Mouse (Mus musculus): ENCODE results near the gene Fbxw16.
"Not testable (repeated sequence)": the region's sequence is repeated elsewhere in the genome, so short reads cannot be mapped to it uniquely, and the experiment has no call there.

Gene Fbxw16

DNA sequence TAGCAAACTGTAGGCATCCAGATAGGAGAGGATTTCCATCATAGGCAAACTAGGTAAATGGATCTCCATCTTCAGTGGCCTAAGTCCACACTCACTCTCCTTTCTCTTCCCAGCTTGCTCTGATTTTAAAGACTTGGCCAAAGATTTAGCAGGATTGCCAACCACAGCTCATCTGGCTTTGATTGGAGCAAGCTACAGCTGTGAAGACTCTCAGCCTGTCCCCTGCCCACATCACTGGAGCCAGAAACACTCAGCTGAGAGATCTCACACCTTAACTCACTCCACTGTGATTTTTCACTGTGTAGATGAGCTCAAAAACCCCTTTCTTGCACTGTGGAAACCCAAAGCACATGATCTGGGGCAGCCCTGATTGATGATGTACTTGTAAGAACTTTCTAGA lies at the start of gene Fbxw16:
Fbxw16 (minus strand) TSS at position 101 of the 400 bp plus-strand sequence.
- no peak for DNase-seq

DNA sequence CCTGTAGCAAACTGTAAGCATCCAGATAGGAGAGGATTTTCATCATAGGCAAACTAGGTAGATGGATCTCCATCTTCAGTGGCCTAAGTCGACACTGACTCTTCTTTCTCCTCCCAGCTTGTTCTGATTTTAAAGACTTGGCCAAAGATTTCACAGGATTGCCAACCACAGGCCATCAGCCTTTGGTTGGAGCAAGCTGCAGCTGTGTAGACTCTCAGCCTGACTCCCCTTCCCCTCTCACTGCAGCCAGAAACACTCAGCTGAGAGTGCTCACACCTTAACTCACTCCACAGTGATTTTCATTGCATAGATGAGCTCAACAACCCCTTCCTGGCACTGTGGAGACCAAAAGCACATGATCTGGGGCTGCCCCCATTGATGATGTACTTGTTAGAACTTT lies 46.8 kb upstream of the Fbxw16 start, which contains the start of gene Fbxw19:
Fbxw19 (minus strand) TSS at position 101 of the 400 bp plus-strand sequence.
- DNase-seq: not testable (repeated sequence)

DNA sequence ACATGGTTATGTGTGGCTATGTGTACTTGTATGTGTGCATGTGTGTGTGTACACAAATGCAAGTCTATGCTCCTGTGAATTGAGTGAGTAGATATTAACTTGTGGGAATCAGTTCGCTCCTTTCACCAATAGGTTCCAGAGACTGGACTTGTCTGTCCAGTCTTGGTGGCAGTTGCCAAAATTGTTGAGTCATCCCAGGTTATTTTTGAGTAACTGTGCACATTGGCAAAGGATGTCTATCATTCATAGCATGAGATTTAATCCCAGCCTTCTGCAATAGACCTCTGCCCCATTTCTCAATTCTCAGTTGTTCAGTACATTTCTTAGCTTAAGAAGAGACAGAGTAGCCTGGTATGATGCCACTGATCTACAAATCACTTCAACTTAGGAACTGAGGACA lies 16.0 kb downstream of the Fbxw16 start:
- DNase-seq: no peak

DNA sequence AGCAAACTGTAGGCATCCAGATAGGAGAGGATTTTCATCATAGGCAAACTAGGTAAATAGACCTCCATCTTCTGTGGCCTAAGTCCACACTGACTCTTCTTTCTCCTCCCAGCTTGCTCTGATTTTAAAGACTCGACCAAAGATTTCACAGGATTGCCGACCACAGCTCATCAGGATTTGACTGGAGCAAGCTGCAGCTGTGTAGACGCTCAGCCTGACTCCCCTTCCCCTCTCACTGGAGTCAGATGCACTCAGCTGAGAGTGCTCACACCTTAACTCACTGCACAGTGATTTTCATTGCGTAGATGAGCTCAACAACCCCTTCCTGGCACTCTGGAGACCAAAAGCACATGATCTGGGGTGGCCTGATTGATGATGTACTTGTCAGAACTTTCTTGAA lies 44.7 kb downstream of the Fbxw16 start, which contains the start of gene Fbxw22:
Fbxw22 (minus strand) TSS at position 101 of the 400 bp plus-strand sequence.
- DNase-seq: not testable (repeated sequence)
